Comparison of ENCODE assay signal across 7 mouse cellular contexts in the genomic region with DNA sequence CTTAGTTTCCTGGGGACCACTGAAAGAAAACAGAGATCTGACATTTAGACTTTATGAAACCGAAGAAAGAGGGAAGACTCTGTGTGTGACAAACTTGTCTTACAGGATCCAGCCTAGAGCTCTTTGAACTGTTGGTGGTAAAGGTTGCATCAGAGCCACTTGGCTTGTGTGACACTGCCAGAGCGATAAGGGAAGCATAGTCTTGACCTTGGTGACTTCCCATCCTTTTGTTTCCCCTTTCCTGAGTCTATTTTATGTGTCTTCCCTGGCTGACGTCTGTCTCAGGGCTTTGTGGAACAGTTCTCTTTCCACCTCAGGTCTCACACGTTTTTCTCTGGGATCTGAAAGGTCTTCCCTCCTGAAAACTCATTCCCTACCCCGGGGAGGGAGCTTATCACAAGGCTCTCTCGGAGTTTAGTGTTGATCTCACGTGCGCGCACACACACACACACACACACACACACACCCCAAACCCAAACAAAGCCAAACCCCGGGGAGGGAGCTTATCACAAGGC. TPM values are rescaled to one million over a fixed set of nuclear protein-coding genes. Genes with fewer than 3 reads are reported as not detected.
DNase-seq lines count a peak whose midpoint lies in the region; ATAC-seq and TF ChIP-seq lines count a peak whose summit lies in the region.

No protein-coding gene starts in this region.

- H3K9ac ChIP-seq in limb, embryonic 15.5 days, result no peak overlapping the region
- no peak overlapping the region for H3K9ac ChIP-seq in forebrain, embryonic 14.5 days (ENCODE audit: low read length)

- no peak for ATAC-seq in limb, embryonic 15.5 days (ENCODE audit: insufficient number of reproducible peaks, low FRiP score, low TSS enrichment, low read depth)
- ATAC-seq in forebrain, embryonic 14.5 days, result no peak

- peak; percentile 17 for DNase-seq in layer of hippocampus, adult 9-11 months
- no peak for DNase-seq in layer of hippocampus, adult 8-10 months (ENCODE audit: low spot score in 2 of 2)
- peak; percentile 29 to 34 for DNase-seq in natural killer cell, adult 2 months (ENCODE audit: low spot score in 2 of 2)
- DNase-seq in layer of hippocampus, postnatal 36 days, result no peak
- no peak for DNase-seq in forebrain, embryonic 14.5 days (ENCODE audit: low spot score)

- H3K27ac ChIP-seq in bone marrow, adult 2 months (ENCODE audit: control insufficient read depth, insufficient read depth, low read depth, low read length, poor library complexity), result peak overlapping the region; percentile 30
- H3K27ac ChIP-seq in limb, embryonic 15.5 days, result 0 out of 2 replicates have a peak overlapping the region, but pooled peaks have one; percentile 47
- no peak overlapping the region for H3K27ac ChIP-seq in forebrain, embryonic 14.5 days (ENCODE audit: low read depth, low read length)

- H3K4me1 ChIP-seq in bone marrow, adult 2 months (ENCODE audit: control insufficient read depth, insufficient read depth, low read length), result no peaks in the 10 kb centered on the region; the same call in 1 of the 2 replicates
- peaks cover 24% of the 10 kb centered on the region for H3K4me1 ChIP-seq in limb, embryonic 15.5 days
- H3K4me1 ChIP-seq in forebrain, embryonic 14.5 days (ENCODE audit: control insufficient read depth, insufficient read depth, low read length), result peaks cover 16% of the 10 kb centered on the region

- WGBS in bone marrow, adult 2 months, result 18% methylated on average over 10 of the region's 10 CpGs
- WGBS in limb, embryonic 15.5 days, result 53% methylated on average over 10 of the region's 10 CpGs
- 33% methylated on average over 10 of the region's 10 CpGs for WGBS in forebrain, embryonic 14.5 days

- no peaks in the 10 kb centered on the region for H3K9me3 ChIP-seq in limb, embryonic 15.5 days
- H3K9me3 ChIP-seq in forebrain, embryonic 14.5 days (replicated peaks; ENCODE audit: control insufficient read depth, low read length), result no peaks in the 10 kb centered on the region

- no peak for TF ChIP-seq CTCF in bone marrow, adult 2 months (IDR thresholded peaks at IDR 0.05; ENCODE audit: control insufficient read depth, insufficient read depth, low read length)

- H3K4me2 ChIP-seq in limb, embryonic 15.5 days, result peak overlapping the region; percentile 29; the same call in 1 of the 2 replicates
- no peak overlapping the region for H3K4me2 ChIP-seq in forebrain, embryonic 14.5 days (ENCODE audit: low read length)

- TF ChIP-seq POLR2A in bone marrow, adult 2 months (IDR thresholded peaks at IDR 0.05; ENCODE audit: borderline replicate concordance, control insufficient read depth, low read depth, low read length), result no peak

- H3K36me3 ChIP-seq in limb, embryonic 15.5 days, result no peaks in the 10 kb centered on the region
- H3K36me3 ChIP-seq in forebrain, embryonic 14.5 days (ENCODE audit: control insufficient read depth, insufficient read depth, low read length), result no peaks in the 10 kb centered on the region

- no peaks in the 10 kb centered on the region for H3K27me3 ChIP-seq in limb, embryonic 15.5 days
- no peaks in the 10 kb centered on the region for H3K27me3 ChIP-seq in forebrain, embryonic 14.5 days (replicated peaks; ENCODE audit: control insufficient read depth, insufficient read depth, low read length)

- H3K4me3 ChIP-seq in bone marrow, adult 2 months (replicated peaks; ENCODE audit: control insufficient read depth, low read depth, low read length), result peak overlapping the region; percentile 32
- no peak overlapping the region for H3K4me3 ChIP-seq in limb, embryonic 15.5 days
- H3K4me3 ChIP-seq in forebrain, embryonic 14.5 days (ENCODE audit: low read depth, low read length), result no peak overlapping the region

RNA-seq across cellular contexts. Expression of a gene that starts 3.8 kb away (rescaled TPM):
- total RNA-seq in layer of hippocampus, adult 8-10 months (2022), result 10 to 100 TPM; 15.4 to 29.7 (median 19.8) TPM
- 19.6 and 50.6 TPM in 2 replicates for polyA plus RNA-seq in bone marrow, adult 2 months (2011; ENCODE audit: insufficient read depth, insufficient read length, low replicate concordance, missing spikeins)
- polyA plus RNA-seq in limb, embryonic 15.5 days (2015; fragmentation: Nextera tagmentation; extraction: Ambion mirVana), result 6.5 and 6.6 TPM in 2 replicates
- total RNA-seq in layer of hippocampus, postnatal 36 days (2021), result 10 to 100 TPM; 15.0 to 18.8 TPM
- polyA plus RNA-seq in forebrain, embryonic 14.5 days (2014; fragmentation: Nextera tagmentation; extraction: Ambion mirVana), result 6.4 and 6.9 TPM in 2 replicates

RNA-seq across cellular contexts. Expression of a gene that starts 31.2 kb away (rescaled TPM):
- not detected for total RNA-seq in layer of hippocampus, adult 8-10 months (2022)
- not detected in 2 replicates for polyA plus RNA-seq in bone marrow, adult 2 months (2011; ENCODE audit: insufficient read depth, insufficient read length, low replicate concordance, missing spikeins)
- 0.19 and 0.20 TPM in 2 replicates for polyA plus RNA-seq in limb, embryonic 15.5 days (2015; fragmentation: Nextera tagmentation; extraction: Ambion mirVana)
- total RNA-seq in layer of hippocampus, postnatal 36 days (2021), result not detected
- polyA plus RNA-seq in forebrain, embryonic 14.5 days (2014; fragmentation: Nextera tagmentation; extraction: Ambion mirVana), result 0.29 and 0.35 TPM in 2 replicates

Comparison
In these comparisons a context has a peak if more than half of its experiments do, and no peak if none do; other contexts are left out.
1. DNase-seq: peak in layer of hippocampus, adult 9-11 months (single experiment) and natural killer cell, adult 2 months (2 of 2); none in layer of hippocampus, adult 8-10 months (0 of 2), layer of hippocampus, postnatal 36 days (0 of 2) and forebrain, embryonic 14.5 days (single experiment).